Mouse (Mus musculus) midbrain, embryonic 12.5 days (tissue): ENCODE data around the gene Sec24a. TPM values are rescaled to one million over a fixed set of nuclear protein-coding genes. Genes with fewer than 3 reads are reported as not detected.
A peak's percentile ranks its signal among the peaks of the same experiment; 100 is the strongest.
"Not testable (repeated sequence)": the region's sequence is repeated elsewhere in the genome, so short reads cannot be mapped to it uniquely, and the experiment has no call there.

ENCODE experiments used
- ATAC-seq: fragments of 200-750 bp; cut with Nextera tagmentation; 2 replicates; pipeline ENCODE4 v1.8.0; 2017; ENCODE audit warnings: low read depth, moderate TSS enrichment, moderate library complexity; ENCODE audit not compliant: low FRiP score
- H3K27ac ChIP-seq: fragments of 300-500 bp; sonication (generic); replicated peaks from 2 replicates; pipeline ENCODE4 v1.5.1; 2016; ENCODE audit warnings: mild to moderate bottlenecking
- H3K27me3 ChIP-seq: fragments of 300-500 bp; sonication (generic); 2 replicates; pipeline ENCODE4 v1.6.1; 2016; ENCODE audit warnings: mild to moderate bottlenecking
- H3K36me3 ChIP-seq: fragments of 300-500 bp; sonication (generic); 2 replicates; pipeline ENCODE4 v1.6.1; 2016
- H3K4me1 ChIP-seq: fragments of 300-500 bp; sonication (generic); 2 replicates; pipeline ENCODE4 v1.6.1; 2016
- H3K4me2 ChIP-seq: fragments of 300-500 bp; sonication (generic); replicated peaks from 2 replicates; pipeline ENCODE4 v1.6.1; 2016; ENCODE audit warnings: mild to moderate bottlenecking, moderate library complexity
- H3K4me3 ChIP-seq: fragments of 300-500 bp; sonication (generic); 2 replicates; pipeline ENCODE4 v1.5.1; 2016; ENCODE audit warnings: mild to moderate bottlenecking
- H3K9ac ChIP-seq: fragments of 300-500 bp; sonication (generic); replicated peaks from 2 replicates; pipeline ENCODE4 v1.6.1; 2016; ENCODE audit warnings: mild to moderate bottlenecking, moderate library complexity
- H3K9me3 ChIP-seq: fragments of 300-500 bp; sonication (generic); 2 replicates; pipeline ENCODE4 v1.6.1; 2016; ENCODE audit warnings: mild to moderate bottlenecking
- WGBS: fragments of 180-500 bp; shearing (Covaris S2); methylation state at CpG from one replicate; pipeline ENCODE4 v1.1.7; 2016; 5-methylcytosine and 5-hydroxymethylcytosine counted together
- polyA plus RNA-seq: library from polyadenylated mRNA; unstranded; fragments of >200 nt; fragmentation: Nextera tagmentation; extraction: Ambion mirVana; gene quantifications from 2 replicates; pipeline ENCODE4 v1.2.1, GENCODE M21; 2016

Sec24a gene
- polyA plus RNA-seq: 15.8 TPM in 2 replicates

- H3K4me3 ChIP-seq: peak within 1 kb of the TSS; percentile 59
- H3K4me2 ChIP-seq: peak within 1 kb of the TSS; percentile 85
- no peaks in the 10 kb centered on the region for H3K36me3 ChIP-seq
- ATAC-seq: peak; percentile 85
- H3K9me3 ChIP-seq: no peaks in the 10 kb centered on the region
- WGBS: 1% methylated on average over 30 of the region's 30 CpGs
- peaks cover 9% of the 10 kb centered on the region; the same call in 1 of the 2 replicates for H3K27me3 ChIP-seq
- H3K27ac ChIP-seq: no peak within 1 kb of the TSS
- peak within 1 kb of the TSS; percentile 75 for H3K9ac ChIP-seq
- H3K4me1 ChIP-seq: peaks cover 9% of the 10 kb centered on the region
Observed at GRCm38 (mm10) chr11:51763213-51763907, at the start of gene Sec24a, which contains the start of gene Sar1b. Sec24a (minus strand) TSS chr11:51763634. Sar1b (plus strand) TSS chr11:51763687.

DNA sequence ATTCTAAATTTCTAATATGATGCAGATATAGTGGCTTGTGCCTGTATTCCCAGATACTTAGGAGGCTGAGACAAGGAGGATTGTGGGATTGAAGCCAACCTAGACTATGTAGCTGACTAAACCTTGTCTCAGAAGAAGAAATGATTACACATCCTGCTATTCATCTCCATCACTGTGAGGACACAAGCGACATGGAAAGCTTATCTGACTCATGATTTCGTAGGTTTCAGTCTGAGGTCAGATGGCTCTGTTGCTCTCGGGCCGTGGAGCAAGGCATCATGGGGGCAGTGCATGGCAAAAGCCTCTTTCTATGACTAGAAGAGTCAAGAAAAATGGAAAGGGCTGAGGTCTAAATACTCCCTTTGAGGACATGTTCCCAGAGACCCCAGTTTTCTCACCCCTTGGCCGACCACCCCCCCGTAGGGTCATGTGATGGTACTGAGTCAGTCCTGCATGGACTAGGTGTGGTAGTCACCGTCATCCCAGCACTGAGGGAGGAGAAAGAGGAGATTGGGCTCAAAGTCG lies 48.6 kb upstream of the Sec24a start:
- Histone ChIP-seq H3K27me3 (0 out of 2 replicates have a peak, but pooled peaks cover 4% of the 10 kb centered on the region), H3K36me3 (no peaks in the 10 kb centered on the region), H3K27ac (no peak overlapping the region), H3K4me2 (no peak overlapping the region), H3K4me1 (no peaks in the 10 kb centered on the region), H3K9me3 (no peaks in the 10 kb centered on the region), H3K9ac (no peak overlapping the region), H3K4me3 (no peak overlapping the region)
- ATAC-seq: no peak
- 87% methylated on average over 8 of the region's 8 CpGs for WGBS

- Histone ChIP-seq H3K4me3 (no peak overlapping the region), H3K9me3 (no peaks in the 10 kb centered on the region), H3K9ac (no peak overlapping the region), H3K36me3 (no peaks in the 10 kb centered on the region), H3K4me2 (no peak overlapping the region), H3K4me1 (no peaks in the 10 kb centered on the region), H3K27ac (no peak overlapping the region), H3K27me3 (0 out of 2 replicates have a peak, but pooled peaks cover 5% of the 10 kb centered on the region)
- no peak for ATAC-seq
- 86% methylated on average over 4 of the region's 4 CpGs for WGBS
Observed at GRCm38 (mm10) chr11:51811230-51811629, 47.8 kb upstream of the Sec24a start.

DNA sequence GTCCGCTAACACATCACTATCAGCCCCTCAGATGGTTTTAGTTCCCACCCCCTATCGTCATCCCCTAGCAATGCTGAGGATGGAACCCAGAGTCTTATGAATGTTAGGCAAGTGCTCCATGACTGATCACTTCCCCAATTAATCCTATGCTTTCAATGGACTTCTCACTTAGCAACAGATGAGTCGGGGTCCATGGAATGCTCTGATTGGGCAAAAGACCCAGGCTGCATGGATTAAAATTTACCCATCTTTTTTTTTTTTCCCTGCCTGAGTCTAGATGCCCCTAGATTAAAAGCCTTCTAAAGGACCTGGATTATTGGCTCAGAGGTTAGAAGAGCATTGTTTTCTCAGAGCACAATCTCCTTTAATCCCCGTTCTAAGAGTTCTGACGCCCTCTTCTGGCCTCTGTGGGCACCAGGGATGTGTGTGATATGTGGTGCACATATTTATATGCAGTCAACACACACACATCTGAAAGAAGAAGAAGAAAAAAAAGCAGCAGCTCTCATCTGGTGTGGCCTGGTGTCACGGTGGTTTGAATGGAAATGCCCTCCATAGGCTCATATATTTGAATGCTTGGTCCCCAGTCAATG lies 46.3 kb upstream of the Sec24a start:
- Histone ChIP-seq H3K9me3 (no peaks in the 10 kb centered on the region), H3K4me2 (no peak overlapping the region), H3K4me3 (no peak overlapping the region), H3K4me1 (peaks cover 4% of the 10 kb centered on the region; the same call in 1 of the 2 replicates), H3K27me3 (0 out of 2 replicates have a peak, but pooled peaks cover 5% of the 10 kb centered on the region), H3K36me3 (no peaks in the 10 kb centered on the region), H3K27ac (no peak overlapping the region), H3K9ac (no peak overlapping the region)
- ATAC-seq: no peak
- WGBS: 59% methylated on average over 6 of the region's 6 CpGs

DNA sequence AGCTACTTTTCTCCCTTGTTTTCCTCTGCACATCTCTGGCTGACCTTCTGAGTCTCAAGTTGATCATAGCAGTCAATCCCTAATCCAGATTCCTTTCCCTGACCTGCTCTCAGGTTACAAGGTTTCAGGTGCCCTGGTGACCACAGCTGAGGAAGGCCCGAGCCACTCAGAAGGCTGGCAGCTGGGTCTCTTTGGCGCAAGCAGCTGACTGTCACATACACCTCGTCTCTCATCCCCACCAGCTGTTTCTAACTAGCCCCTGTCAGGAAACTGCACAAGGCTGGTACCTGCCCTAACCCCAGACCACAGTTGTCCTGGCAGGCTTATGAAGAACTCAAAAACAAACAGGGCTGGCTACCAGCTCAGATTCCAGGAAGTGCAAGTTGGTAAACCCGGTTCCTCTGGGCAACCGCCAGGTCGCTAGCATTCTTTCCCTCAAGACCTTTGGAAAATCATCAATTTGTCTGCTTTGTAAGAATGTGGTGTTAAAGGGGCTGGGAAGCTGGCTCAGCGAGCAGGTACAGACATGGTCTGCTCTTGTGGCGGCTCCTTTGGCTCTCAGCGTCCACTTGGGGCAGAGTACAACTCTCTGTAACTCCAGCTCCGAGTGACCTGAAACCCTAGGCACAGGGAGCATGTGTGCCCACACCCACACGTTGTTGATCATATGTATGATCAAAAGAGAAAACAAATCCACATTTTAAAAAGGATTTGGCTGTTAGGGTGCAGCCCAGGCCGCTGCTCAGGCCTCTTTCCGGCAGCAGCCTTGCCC lies 43.9 kb upstream of the Sec24a start:
- 58% methylated on average over 13 of the region's 13 CpGs for WGBS
- ATAC-seq: no peak
- no peaks in the 10 kb centered on the region for H3K36me3 ChIP-seq

GRCm38 (mm10) chr11:51805221-51805981 lies 42.0 kb upstream of the Sec24a start:
- WGBS: 16% methylated on average over 17 of the region's 17 CpGs
- ATAC-seq: peak; percentile 65
- peak overlapping the region; percentile 49 for H3K4me3 ChIP-seq
- 0 out of 2 replicates have a peak, but pooled peaks cover 5% of the 10 kb centered on the region for H3K27me3 ChIP-seq
- H3K9me3 ChIP-seq: no peaks in the 10 kb centered on the region
- no peaks in the 10 kb centered on the region for H3K36me3 ChIP-seq
- H3K27ac ChIP-seq: no peak overlapping the region
- H3K4me2 ChIP-seq: peak overlapping the region; percentile 64
- peak overlapping the region; percentile 52 for H3K9ac ChIP-seq
- H3K4me1 ChIP-seq: peaks cover 4% of the 10 kb centered on the region; the same call in 1 of the 2 replicates

More for the DNA sequence above, 43.9 kb upstream of the Sec24a start:
- Histone ChIP-seq H3K9me3 (no peaks in the 10 kb centered on the region), H3K9ac (no peak overlapping the region), H3K4me1 (peaks cover 4% of the 10 kb centered on the region; the same call in 1 of the 2 replicates), H3K27me3 (0 out of 2 replicates have a peak, but pooled peaks cover 5% of the 10 kb centered on the region), H3K4me2 (no peak overlapping the region), H3K27ac (no peak overlapping the region), H3K4me3 (no peak overlapping the region)

DNA sequence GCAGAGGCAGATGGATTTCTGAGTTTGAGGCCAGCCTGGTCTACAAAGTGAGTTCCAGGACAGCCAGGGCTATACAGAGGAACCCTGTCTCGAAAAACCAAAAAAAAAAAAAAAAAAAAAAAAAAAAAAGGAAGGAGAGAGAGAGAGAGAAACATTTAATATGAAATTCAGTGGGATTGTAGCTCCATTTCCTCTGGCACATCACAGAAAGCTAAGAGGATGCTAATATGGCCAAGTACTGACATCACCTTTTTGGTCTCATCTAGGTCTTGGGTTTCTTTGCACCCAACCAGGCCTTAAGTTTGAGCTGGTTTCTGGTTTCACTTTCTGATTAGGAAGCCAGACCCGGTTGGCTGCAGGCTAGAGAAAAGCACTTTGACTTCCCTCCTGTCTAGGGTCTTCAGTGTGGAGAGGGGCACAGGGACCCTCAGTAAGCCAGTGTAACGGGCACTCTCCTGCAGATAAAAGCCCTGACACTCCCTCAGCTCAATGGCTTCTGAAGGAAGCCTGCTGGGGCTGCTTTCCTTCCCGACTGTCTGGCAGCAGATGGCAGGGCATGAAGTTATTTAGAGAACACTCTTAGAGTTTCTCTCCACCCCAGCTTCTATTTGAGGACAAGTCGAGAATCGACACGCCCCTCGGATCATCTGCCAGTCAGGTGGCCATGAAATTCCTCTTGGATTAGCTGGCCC lies 37.3 kb upstream of the Sec24a start:
- Histone ChIP-seq H3K4me3 (no peak overlapping the region), H3K9me3 (no peaks in the 10 kb centered on the region), H3K27me3 (no peaks in the 10 kb centered on the region), H3K36me3 (no peaks in the 10 kb centered on the region), H3K4me2 (no peak overlapping the region), H3K27ac (no peak overlapping the region), H3K9ac (no peak overlapping the region), H3K4me1 (peaks cover 4% of the 10 kb centered on the region; the same call in 1 of the 2 replicates)
- ATAC-seq: no peak
- 58% methylated on average over 8 of the region's 8 CpGs for WGBS

DNA sequence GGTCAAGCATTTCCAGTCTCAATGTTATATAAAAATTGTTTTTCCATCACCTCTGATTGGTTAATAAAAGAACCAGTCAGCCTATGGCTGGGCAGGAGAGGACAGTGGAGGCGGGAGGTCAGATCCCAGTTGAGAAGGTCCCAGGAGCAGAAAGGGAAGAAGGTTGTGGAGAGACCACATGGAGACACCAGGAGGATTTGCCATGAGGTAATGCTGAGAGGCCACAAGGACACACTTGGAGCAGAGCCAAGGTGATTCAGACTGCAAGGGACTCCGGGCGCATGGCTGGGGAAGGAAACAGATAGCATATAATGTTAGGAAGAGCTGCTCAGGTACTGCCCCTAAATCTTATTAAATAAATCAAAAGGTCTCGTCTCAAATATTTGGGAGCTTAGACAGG lies 32.8 kb upstream of the Sec24a start:
- Histone ChIP-seq H3K9ac (no peak overlapping the region), H3K4me3 (no peak overlapping the region), H3K9me3 (no peaks in the 10 kb centered on the region), H3K4me1 (no peaks in the 10 kb centered on the region), H3K27me3 (no peaks in the 10 kb centered on the region), H3K4me2 (no peak overlapping the region), H3K27ac (no peak overlapping the region), H3K36me3 (peaks cover 10% of the 10 kb centered on the region)
- WGBS: 87% methylated on average over 4 of the region's 4 CpGs
- no peak for ATAC-seq

GRCm38 (mm10) chr11:51790662-51791061 lies 27.2 kb upstream of the Sec24a start:
- Histone ChIP-seq H3K4me1 (no peaks in the 10 kb centered on the region), H3K4me2 (no peak overlapping the region), H3K27ac (no peak overlapping the region), H3K9ac (no peak overlapping the region), H3K4me3 (no peak overlapping the region), H3K27me3 (no peaks in the 10 kb centered on the region), H3K9me3 (no peaks in the 10 kb centered on the region), H3K36me3 (peaks cover 52% of the 10 kb centered on the region)
- WGBS: 95% methylated on average over 7 of the region's 7 CpGs
- no peak for ATAC-seq

DNA sequence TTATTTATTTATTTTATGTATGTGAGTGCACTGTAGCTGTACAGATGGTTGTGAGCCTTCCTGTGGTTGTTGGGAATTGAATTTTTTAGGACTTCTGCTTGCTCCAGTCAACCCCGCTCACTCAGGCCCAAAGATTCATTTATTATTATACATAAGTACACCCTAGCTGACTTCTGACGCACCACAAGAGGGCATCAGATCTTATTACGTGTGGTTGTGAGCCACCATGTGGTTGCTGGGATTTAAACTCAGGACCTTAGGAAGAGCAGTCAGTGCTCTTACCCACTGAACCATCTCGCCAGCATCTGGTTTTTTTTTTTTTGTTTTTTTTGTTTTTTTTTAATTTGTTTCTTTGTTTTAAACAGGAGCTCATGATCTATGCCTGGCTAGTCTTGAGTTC lies 26.3 kb upstream of the Sec24a start:
- peaks cover 58% of the 10 kb centered on the region for H3K36me3 ChIP-seq
- not testable (repeated sequence) for H3K9ac ChIP-seq, H3K4me3 ChIP-seq, H3K27me3 ChIP-seq, H3K4me2 ChIP-seq, ATAC-seq, H3K9me3 ChIP-seq, H3K4me1 ChIP-seq, H3K27ac ChIP-seq
- WGBS: 80% methylated on average over 4 of the region's 4 CpGs

GRCm38 (mm10) chr11:51785926-51786325 lies 22.5 kb upstream of the Sec24a start:
- H3K9me3 ChIP-seq: no peaks in the 10 kb centered on the region
- H3K27ac ChIP-seq: no peak overlapping the region
- H3K4me1 ChIP-seq: no peaks in the 10 kb centered on the region
- no peak for ATAC-seq
- H3K9ac ChIP-seq: no peak overlapping the region
- H3K4me3 ChIP-seq: no peak overlapping the region
- no peak overlapping the region for H3K4me2 ChIP-seq
- H3K36me3 ChIP-seq: peaks cover 74% of the 10 kb centered on the region
- 91% methylated on average over 6 of the region's 6 CpGs for WGBS
- H3K27me3 ChIP-seq: no peaks in the 10 kb centered on the region
